In the genomic region with DNA sequence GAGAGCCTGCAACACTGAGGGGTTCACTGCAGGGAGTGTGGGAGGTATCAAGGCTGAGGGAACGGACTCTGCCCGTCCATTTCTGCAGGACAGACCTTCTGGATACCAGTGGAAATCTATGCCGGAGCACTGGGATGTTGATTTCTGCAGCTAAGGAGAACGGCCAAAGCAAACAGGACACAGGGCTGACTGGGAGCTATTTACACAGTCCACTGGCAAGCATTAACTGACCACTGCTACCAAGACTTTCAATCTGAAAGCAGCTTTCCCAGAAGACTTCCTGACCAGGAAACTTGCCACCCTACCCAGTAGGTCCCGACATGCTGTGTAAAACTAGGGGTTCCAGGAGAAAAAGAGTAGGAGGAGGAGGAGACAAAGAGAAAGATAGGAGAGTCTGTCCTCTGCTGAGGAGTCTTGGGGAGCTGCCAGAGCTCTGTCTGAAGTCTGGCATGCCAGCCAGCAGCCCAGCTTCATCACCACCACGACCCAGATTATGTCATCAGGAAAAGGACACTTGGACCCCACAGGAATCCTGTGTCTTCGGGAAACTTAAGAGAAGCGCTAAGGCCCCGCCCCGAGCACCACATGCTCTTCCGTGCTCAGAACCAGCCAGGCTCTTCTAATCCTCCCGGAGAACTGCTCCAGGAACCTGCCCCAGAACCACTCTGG, we compare ENCODE assay signal across 9 mouse cellular contexts. TPM values are rescaled to one million over a fixed set of nuclear protein-coding genes. Genes with fewer than 3 reads are reported as not detected.
DNase-seq lines count a peak whose midpoint lies in the region; ATAC-seq and TF ChIP-seq lines count a peak whose summit lies in the region.
"Had no signal": no experiment of that assay in that cellular context is flagged by ENCODE, and none has a peak within 500 bp of the region (broad histone marks: within the 10 kb centered on the region; RNA-seq: fewer than 3 reads in every experiment).

No protein-coding gene starts in this region.

- DNase-seq in cerebellum, adult 9-11 months: no peak
- peak; percentile 89 for DNase-seq in kidney, adult 2 months
- peak; percentile 71 for DNase-seq in fibroblast of lung, adult 2 months (ENCODE audit: low read depth)
- DNase-seq in ovary, postnatal 10 days (ENCODE audit: low spot score): no peak
- DNase-seq in spleen, postnatal 14 days (ENCODE audit: low spot score in 2 of 2): no peak
- DNase-seq: thymus, postnatal 4 days had no signal

- peak; percentile 17; the same call in 1 of the 2 replicates for ATAC-seq in cerebellum, adult (ENCODE audit: insufficient number of reproducible peaks, low FRiP score, low TSS enrichment)
- ATAC-seq in kidney, embryonic 16.5 days (ENCODE audit: low FRiP score, low TSS enrichment): no peak
- ATAC-seq in lung, embryonic 16.5 days (ENCODE audit: low read depth): peak; percentile 56

- peak overlapping the region; percentile 43 for H3K27ac ChIP-seq in kidney, adult 2 months (ENCODE audit: insufficient read depth, low read depth, low read length)
- no peak overlapping the region for H3K27ac ChIP-seq in kidney, embryonic 16.5 days (ENCODE audit: low read length)
- H3K27ac ChIP-seq in lung, embryonic 16.5 days (ENCODE audit: low read length): 0 out of 2 replicates have a peak overlapping the region, but pooled peaks have one; percentile 23

- H3K4me3 ChIP-seq in kidney, adult 2 months (ENCODE audit: insufficient read depth, low read depth, low read length): no peak overlapping the region
- no peak overlapping the region for H3K4me3 ChIP-seq in kidney, embryonic 16.5 days (ENCODE audit: low read length)
- no peak overlapping the region for H3K4me3 ChIP-seq in lung, embryonic 16.5 days (ENCODE audit: low read length)

- no peaks in the 10 kb centered on the region for H3K9me3 ChIP-seq in kidney, embryonic 16.5 days (ENCODE audit: low read length)
- H3K9me3 ChIP-seq in lung, embryonic 16.5 days (ENCODE audit: control insufficient read depth, low read length): no peaks in the 10 kb centered on the region

- H3K36me3 ChIP-seq in kidney, adult 2 months (ENCODE audit: control insufficient read depth, insufficient read depth, low read length): no peaks in the 10 kb centered on the region
- no peaks in the 10 kb centered on the region for H3K36me3 ChIP-seq in kidney, embryonic 16.5 days (ENCODE audit: insufficient read depth, low read length)
- H3K36me3 ChIP-seq in lung, embryonic 16.5 days (ENCODE audit: control insufficient read depth, insufficient read depth, low read length): no peaks in the 10 kb centered on the region

- TF ChIP-seq POLR2A in kidney, adult 2 months (IDR thresholded peaks at IDR 0.05; ENCODE audit: low read depth, low read length): no peak

- peaks cover 14% of the 10 kb centered on the region; the same call in 1 of the 2 replicates for H3K4me1 ChIP-seq in kidney, adult 2 months (ENCODE audit: control insufficient read depth, insufficient read depth, low read length)
- no peaks in the 10 kb centered on the region for H3K4me1 ChIP-seq in kidney, embryonic 16.5 days (ENCODE audit: insufficient read depth, low read length)
- H3K4me1 ChIP-seq in lung, embryonic 16.5 days (replicated peaks; ENCODE audit: control insufficient read depth, insufficient read depth, low read length): peaks cover 9% of the 10 kb centered on the region

- 18% methylated on average over 12 of the region's 12 CpGs for WGBS in kidney, adult 2 months
- WGBS in kidney, embryonic 16.5 days: 57% methylated on average over 12 of the region's 12 CpGs
- WGBS in lung, embryonic 16.5 days: 22% methylated on average over 12 of the region's 12 CpGs

- H3K4me2 ChIP-seq in kidney, embryonic 16.5 days (replicated peaks; ENCODE audit: low read depth, low read length): no peak overlapping the region
- H3K4me2 ChIP-seq in lung, embryonic 16.5 days (ENCODE audit: low read depth, low read length): peak overlapping the region; percentile 23; the same call in 1 of the 2 replicates

- no peaks in the 10 kb centered on the region for H3K27me3 ChIP-seq in kidney, adult 2 months (replicated peaks; ENCODE audit: control insufficient read depth, insufficient read depth, low read length)
- H3K27me3 ChIP-seq in kidney, embryonic 16.5 days (ENCODE audit: insufficient read depth, low read length): no peaks in the 10 kb centered on the region
- H3K27me3 ChIP-seq in lung, embryonic 16.5 days (ENCODE audit: control insufficient read depth, insufficient read depth, low read depth, low read length): no peaks in the 10 kb centered on the region

- H3K9ac ChIP-seq in kidney, embryonic 16.5 days (replicated peaks; ENCODE audit: low read length): no peak overlapping the region
- peak overlapping the region; percentile 44; the same call in 1 of the 2 replicates for H3K9ac ChIP-seq in lung, embryonic 16.5 days (ENCODE audit: low read length)

- no peak; the same call in 1 of the 2 replicates for TF ChIP-seq CTCF in kidney, adult 2 months (conservative IDR thresholded peaks at IDR 0.05; ENCODE audit: insufficient read depth, insufficient read length, low read depth, low read length)

RNA-seq across cellular contexts. Expression of a gene that starts 2.2 kb away (rescaled TPM):
- 0.75 and 0.98 TPM in 2 replicates for polyA plus RNA-seq in kidney, adult 2 months (2012; rRNA removed)
- 0.10 TPM in 1 of 2 replicates, not detected in the other for polyA plus RNA-seq in kidney, embryonic 16.5 days (2015; fragmentation: Nextera tagmentation; extraction: Ambion mirVana)
- not detected in 2 replicates for polyA plus RNA-seq in lung, embryonic 16.5 days (2015; fragmentation: Nextera tagmentation; extraction: Ambion mirVana)

RNA-seq across cellular contexts. Expression of a gene that starts 23.1 kb away (rescaled TPM):
- polyA plus RNA-seq in kidney, adult 2 months (2012; rRNA removed): 95.2 and 107 TPM in 2 replicates
- 42.9 and 46.7 TPM in 2 replicates for polyA plus RNA-seq in kidney, embryonic 16.5 days (2015; fragmentation: Nextera tagmentation; extraction: Ambion mirVana)
- 37.4 and 42.9 TPM in 2 replicates for polyA plus RNA-seq in lung, embryonic 16.5 days (2015; fragmentation: Nextera tagmentation; extraction: Ambion mirVana)

RNA-seq across cellular contexts. Expression of a gene that starts 37.2 kb away (rescaled TPM):
- polyA plus RNA-seq in kidney, adult 2 months (2012; rRNA removed): 0.73 and 2.5 TPM in 2 replicates
- 0.99 and 1.6 TPM in 2 replicates for polyA plus RNA-seq in kidney, embryonic 16.5 days (2015; fragmentation: Nextera tagmentation; extraction: Ambion mirVana)
- polyA plus RNA-seq in lung, embryonic 16.5 days (2015; fragmentation: Nextera tagmentation; extraction: Ambion mirVana): 4.4 and 6.1 TPM in 2 replicates

Comparison
In these comparisons a context has a peak if more than half of its experiments do, and no peak if none do; other contexts are left out.
1. DNase-seq: peak in kidney, adult 2 months (single experiment) and fibroblast of lung, adult 2 months (single experiment); none in cerebellum, adult 9-11 months (single experiment), ovary, postnatal 10 days (single experiment) and spleen, postnatal 14 days (0 of 2).